Mouse (Mus musculus): ENCODE data around the gene Csk. TPM values are rescaled to one million over a fixed set of nuclear protein-coding genes. Genes with fewer than 3 reads are reported as not detected.

The Csk gene
- total and polyA plus RNA-seq, 3 experiments, result 213 to 338 TPM; not detected in 1

- Histone ChIP-seq H3K9me3 (replicated peaks; ENCODE audit: insufficient read depth, low read length) (no peaks in the 10 kb centered on the region), H3K79me2 (ENCODE audit: control insufficient read depth, insufficient read depth, low read length, poor library complexity) (no peaks in the 10 kb centered on the region), H3K9ac (ENCODE audit: control insufficient read depth, low read depth, low read length, poor library complexity, severe bottlenecking) (no peak overlapping the region), H3K27ac (ENCODE audit: control insufficient read depth, low read depth, low read length) (no peak overlapping the region), H3K4me1 (ENCODE audit: control insufficient read depth in 1 of 2, insufficient read depth in 2 of 2, low read length in 2 of 2) (peaks cover 5 to 9% of the 10 kb centered on the region in 2 experiments; a peak in 3 of 4 replicates), H3K36me3 (ENCODE audit: control insufficient read depth in 1 of 2, insufficient read depth in 2 of 2, low read length in 2 of 2) (peaks cover 0 to 11% of the 10 kb centered on the region in 2 experiments; a peak in 2 of 4 replicates), H3K27me3 (ENCODE audit: control insufficient read depth in 1 of 2, insufficient read depth in 2 of 2, low read length in 2 of 2) (no peaks in the 10 kb centered on the region; a peak in 1 of 4 replicates), H3K4me3 (ENCODE audit: control insufficient read depth in 1 of 2, insufficient read depth in 1 of 2, low read depth in 2 of 2, low read length in 2 of 2) (0 out of 4 replicates have a peak overlapping the region, but pooled peaks of 1 of the 2 experiments have one; percentile 26)
- DNase-seq (ENCODE audit: low read depth, low spot score), result peak; percentile 59
- TF ChIP-seq MXI1 (IDR thresholded peaks at IDR 0.05; ENCODE audit: low read depth, low read length), result peak; percentile 82
- TF ChIP-seq GATA1 (IDR thresholded peaks at IDR 0.05; ENCODE audit: low read depth, low read length), result no peak; the same call in 1 of the 2 replicates
- TF ChIP-seq E2F4 (IDR thresholded peaks at IDR 0.05; ENCODE audit: borderline replicate concordance, low read depth, low read length), result no peak
- no peak for TF ChIP-seq CHD2 (IDR thresholded peaks at IDR 0.05; ENCODE audit: low read length)
- peak; percentile 52; the same call in 1 of the 2 replicates for TF ChIP-seq SIN3A (IDR thresholded peaks at IDR 0.05; ENCODE audit: low read length)
- TF ChIP-seq ETS1 (IDR thresholded peaks at IDR 0.05; ENCODE audit: low read depth, low read length), result peak; percentile 85
- TF ChIP-seq BHLHE40 (IDR thresholded peaks at IDR 0.05; ENCODE audit: borderline replicate concordance, low read depth, low read length), result no peak
These were observed 8.1 kb upstream of the Csk start for GRCm38 (mm10) chr9:57661552-57661951.

GRCm38 (mm10) chr9:57660501-57660900 lies 7.1 kb upstream of the Csk start:
- H3K36me3 ChIP-seq (ENCODE audit: control insufficient read depth in 1 of 2, insufficient read depth in 2 of 2, low read length in 2 of 2), result peaks cover 0 to 11% of the 10 kb centered on the region in 2 experiments; a peak in 2 of 4 replicates
- no peak overlapping the region for H3K27ac ChIP-seq (ENCODE audit: control insufficient read depth, low read depth, low read length)
- H3K9ac ChIP-seq (ENCODE audit: control insufficient read depth, low read depth, low read length, poor library complexity, severe bottlenecking), result peak overlapping the region; percentile 34; the same call in 1 of the 2 replicates
- no peaks in the 10 kb centered on the region for H3K79me2 ChIP-seq (ENCODE audit: control insufficient read depth, insufficient read depth, low read length, poor library complexity)
- H3K9me3 ChIP-seq (replicated peaks; ENCODE audit: insufficient read depth, low read length), result no peaks in the 10 kb centered on the region
- peak; percentile 42 for DNase-seq (ENCODE audit: low read depth, low spot score)
- H3K27me3 ChIP-seq (ENCODE audit: control insufficient read depth in 1 of 2, insufficient read depth in 2 of 2, low read length in 2 of 2), result no peaks in the 10 kb centered on the region; a peak in 1 of 4 replicates
- peaks cover 5 to 12% of the 10 kb centered on the region in 2 experiments; a peak in 3 of 4 replicates for H3K4me1 ChIP-seq (ENCODE audit: control insufficient read depth in 1 of 2, insufficient read depth in 2 of 2, low read length in 2 of 2)
- TF ChIP-seq ZMIZ1 (IDR thresholded peaks at IDR 0.05; ENCODE audit: low read depth, low read length) (no peak), CHD2 (IDR thresholded peaks at IDR 0.05; ENCODE audit: low read length) (no peak), TAL1 (IDR thresholded peaks at IDR 0.05; ENCODE audit: low read length) (peak; percentile 56), RCOR1 (IDR thresholded peaks at IDR 0.05; ENCODE audit: low read depth, low read length) (0 out of 2 replicates have a peak, but pooled peaks have one; percentile 43), SIN3A (IDR thresholded peaks at IDR 0.05; ENCODE audit: low read length) (peak; percentile 30; the same call in 1 of the 2 replicates), GATA1 (IDR thresholded peaks at IDR 0.05; ENCODE audit: low read depth, low read length) (peak; percentile 74), EP300 (IDR thresholded peaks at IDR 0.05; ENCODE audit: low read depth in 1 of 2, low read length in 2 of 2) (peak; percentile 16 to 72; a peak in 3 of 4 replicates), CHD1 (IDR thresholded peaks at IDR 0.05; ENCODE audit: low read depth, low read length) (no peak), MAZ (IDR thresholded peaks at IDR 0.05; ENCODE audit: low read depth, low read length) (no peak), TCF12 (IDR thresholded peaks at IDR 0.05; ENCODE audit: low read depth, low read length) (peak; percentile 80), ETS1 (IDR thresholded peaks at IDR 0.05; ENCODE audit: low read depth, low read length) (peak; percentile 39; the same call in 1 of the 2 replicates)
- H3K4me3 ChIP-seq (ENCODE audit: control insufficient read depth in 1 of 2, insufficient read depth in 1 of 2, low read depth in 2 of 2, low read length in 2 of 2), result peak overlapping the region in 1 of 2 experiments; percentile 5; a peak in 1 of 4 replicates

All from MEL (cell line).